Mouse (Mus musculus): ENCODE data around the gene Scamp2.

- TF ChIP-seq CTCF (IDR thresholded peaks at IDR 0.05) (peak; percentile 93), EP300 (IDR thresholded peaks at IDR 0.05; ENCODE audit: insufficient read depth, low read depth, low read length) (no peak), POLR2A (IDR thresholded peaks at IDR 0.05; ENCODE audit: insufficient read depth, low read depth, low read length) (0 out of 2 replicates have a peak, but pooled peaks have one; percentile 10)
These were observed 19.4 kb upstream of the Scamp2 start for GRCm38 (mm10) chr9:57541312-57541711.

Data from heart, adult 2 months (tissue).